Mouse (Mus musculus): ENCODE measurements around the gene Cul4b. TPM values are rescaled to one million over a fixed set of nuclear protein-coding genes. Genes with fewer than 3 reads are reported as not detected.

Cul4b gene
- 0.72 and 0.89 TPM in 2 replicates for polyA plus RNA-seq (2012; rRNA removed)

GRCm38 (mm10) chrX:38576078-38576477 lies at the start of gene Cul4b:
TSS of gene Cul4b (minus strand) at chrX:38576196.

GRCm38 (mm10) chrX:38600177-38600994 lies 24.4 kb upstream of the Cul4b start, which contains the start of gene Mcts1:
TSS of gene Mcts1 (plus strand) at chrX:38600578.

Other genes starting within 250 kb of the Cul4b start
- 6.5 and 9.0 TPM in 2 replicates for gene Lamp2, start 119.7 kb downstream of the Cul4b start, polyA plus RNA-seq (2012; rRNA removed)
- gene Mcts1, start 24.4 kb upstream of the Cul4b start, polyA plus RNA-seq (2012; rRNA removed) = 0.56 and 2.2 TPM in 2 replicates
- gene C1galt1c1, start 58.9 kb upstream of the Cul4b start, polyA plus RNA-seq (2012; rRNA removed) = 0.57 and 0.90 TPM in 2 replicates
- not detected in 2 replicates for gene 6030498E09Rik, start 196.5 kb upstream of the Cul4b start, polyA plus RNA-seq (2012; rRNA removed)

All from stomach, adult 2 months (tissue).